Mouse (Mus musculus): ENCODE results near the gene Gm49392.
A peak's percentile ranks its signal among the peaks of the same experiment; 100 is the strongest.
"Not testable (repeated sequence)": the region's sequence is repeated elsewhere in the genome, so short reads cannot be mapped to it uniquely, and the experiment has no call there.

Gene Gm49392

GRCm38 (mm10) chr13:60896794-60897193 is at the start of gene Gm49392:
Gm49392 (minus strand) TSS chr13:60896894.
- DNase-seq (ENCODE audit: low spot score in 2 of 2) = not testable (repeated sequence)

DNA sequence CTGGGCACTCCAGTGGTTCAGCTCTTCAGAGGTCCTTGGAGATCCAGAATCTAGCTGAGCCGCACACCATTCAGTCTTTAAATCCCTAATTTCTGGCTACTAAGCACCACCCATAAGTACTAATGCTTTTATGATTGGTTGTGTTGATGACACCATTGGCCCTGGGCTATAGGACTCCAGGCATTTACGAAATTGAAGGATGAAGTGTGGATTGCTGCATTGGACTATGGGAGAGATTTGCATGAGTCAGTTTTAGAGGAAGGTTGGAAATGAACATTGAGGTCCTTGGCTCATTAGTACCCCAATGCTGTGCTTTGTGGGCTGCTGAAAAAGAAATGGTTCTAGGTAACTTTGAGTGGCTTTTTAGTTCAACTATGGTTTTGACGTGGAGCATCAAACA is 45.2 kb upstream of the Gm49392 start, which contains the start of gene Tpbpa:
Tpbpa (minus strand) TSS at position 101 of the 400 bp plus-strand sequence.
- DNase-seq (ENCODE audit: low spot score in 2 of 2) = not testable (repeated sequence)

DNA sequence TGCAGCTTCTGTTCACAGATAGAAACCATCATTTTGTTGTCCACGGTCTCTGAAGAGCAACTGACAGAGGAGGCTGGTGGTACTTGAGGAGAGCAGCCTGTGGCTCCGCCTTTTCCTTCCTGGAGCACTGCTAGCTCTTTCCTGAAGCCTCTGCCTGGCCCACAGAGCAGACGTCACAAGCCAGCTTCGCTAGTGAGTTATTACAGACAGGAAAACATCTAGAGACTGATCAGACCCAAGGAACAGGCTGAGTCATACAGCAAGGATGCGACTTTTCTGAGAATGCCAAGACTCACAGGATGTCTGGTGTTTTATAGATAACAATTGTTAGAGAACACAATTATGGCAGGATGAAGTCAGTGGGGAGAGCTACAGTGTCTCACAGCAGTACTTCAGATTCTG is 39.8 kb upstream of the Gm49392 start, which contains the start of the genes Gm49391 and Ctla2a:
Gm49391 (minus strand) TSS at position 72 of the 402 bp plus-strand sequence.
Ctla2a (minus strand) TSS at position 126 of the 402 bp plus-strand sequence.
- no peak for DNase-seq (ENCODE audit: low spot score in 2 of 2)

DNA sequence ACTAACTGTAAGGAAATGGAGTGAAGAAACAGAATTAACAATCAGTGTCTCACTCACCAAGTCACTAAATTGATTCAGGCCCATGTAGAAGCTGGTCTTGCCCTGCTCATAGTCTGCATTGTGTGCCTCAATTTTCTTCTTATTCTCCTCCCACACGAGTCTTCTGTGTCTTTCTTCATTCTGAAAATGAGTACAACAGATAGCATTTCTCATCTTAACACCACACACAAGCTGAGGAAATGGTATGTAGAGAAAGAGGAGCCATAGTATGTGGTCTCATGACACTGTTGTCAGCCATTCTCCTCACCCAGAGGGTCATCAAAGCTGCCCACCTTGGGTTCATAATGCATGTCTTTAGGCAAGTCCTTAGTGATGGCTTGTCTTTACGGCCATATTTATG is 38.8 kb upstream of the Gm49392 start, which contains the start of gene Gm49393:
Gm49393 (minus strand) TSS at position 101 of the 400 bp plus-strand sequence.
- DNase-seq (ENCODE audit: low spot score in 2 of 2) = not testable (repeated sequence)

DNA sequence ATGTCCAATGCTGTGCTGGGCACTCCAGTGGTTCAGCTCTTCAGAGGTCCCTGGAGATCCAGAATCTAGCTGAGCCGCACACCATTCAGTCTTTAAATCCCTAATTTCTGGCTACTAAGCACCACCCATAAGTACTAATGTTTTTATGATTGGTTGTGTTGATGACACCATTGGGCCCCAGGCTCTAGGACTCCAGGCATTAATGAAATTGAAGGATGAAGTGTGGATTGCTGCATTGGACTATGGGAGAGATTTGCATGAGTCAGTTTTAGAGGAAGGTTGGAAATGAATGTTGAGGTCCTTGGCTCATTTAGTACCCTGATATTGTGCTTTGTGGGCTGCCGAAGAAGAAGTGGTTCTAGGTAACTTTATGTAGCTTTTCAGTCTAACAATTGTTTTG is 8.1 kb upstream of the Gm49392 start, which contains the start of gene Tpbpb:
Tpbpb (minus strand) TSS at position 101 of the 400 bp plus-strand sequence.
- DNase-seq (ENCODE audit: low spot score in 2 of 2) = not testable (repeated sequence)

DNA sequence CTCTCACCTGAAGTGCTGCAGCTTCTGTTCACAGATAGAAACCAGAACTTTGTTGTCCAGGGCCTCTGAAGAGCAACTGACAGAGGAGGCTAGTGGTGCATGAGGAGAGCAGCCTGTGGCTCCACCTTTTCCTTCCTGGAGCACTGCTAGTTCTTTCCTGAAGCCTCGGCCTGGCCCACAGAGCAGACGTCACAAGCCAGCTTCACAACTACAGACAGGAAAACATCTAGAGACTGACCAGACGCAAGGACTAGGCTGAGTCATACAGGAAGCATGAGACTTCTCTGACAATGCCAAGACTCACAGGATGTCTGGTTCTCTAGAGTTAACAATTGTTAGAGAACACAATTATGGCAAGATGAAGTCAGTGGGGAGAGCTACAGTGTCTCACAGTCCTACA is 634 bp upstream of the Gm49392 start, which contains the start of gene Ctla2b:
Ctla2b (minus strand) TSS at position 120 of the 400 bp plus-strand sequence.
- DNase-seq (ENCODE audit: low spot score in 2 of 2) = no peak

DNA sequence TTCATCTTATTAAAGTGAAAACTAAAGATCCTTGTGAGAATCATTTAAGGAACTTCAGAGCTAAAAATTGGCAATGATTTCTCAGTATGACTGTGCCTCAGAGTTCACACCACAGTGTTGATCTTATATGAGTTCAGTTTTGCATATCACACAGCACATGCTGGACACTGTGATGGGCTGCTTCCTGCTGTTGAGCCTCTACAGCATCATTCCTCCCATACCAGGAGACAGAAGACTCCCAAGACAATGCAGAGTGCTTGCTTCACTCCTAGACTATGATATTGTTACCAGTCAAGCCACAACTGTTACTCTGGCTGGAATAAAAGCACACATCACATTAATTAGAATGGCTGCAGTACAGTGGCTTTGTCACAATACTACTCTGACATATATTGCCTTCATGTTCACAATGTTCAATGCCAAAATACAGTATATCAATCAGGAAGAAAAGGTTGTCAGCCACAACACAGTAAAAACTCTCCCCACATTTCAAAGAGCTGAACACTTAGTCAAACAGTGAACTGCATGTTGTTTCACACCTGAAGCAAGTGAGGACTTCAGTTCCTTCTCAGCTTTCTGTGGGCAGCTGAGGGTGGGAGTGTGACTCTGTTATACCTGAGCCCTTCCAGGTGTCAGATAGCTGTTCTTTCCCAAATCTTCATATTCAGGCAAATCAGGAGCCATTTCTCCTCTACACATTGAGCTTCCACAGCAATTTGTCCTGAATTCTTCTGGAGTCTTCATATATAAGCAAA is 1.1 kb downstream of the Gm49392 start:
- DNase-seq (ENCODE audit: low spot score in 2 of 2) = no peak

GRCm38 (mm10) chr13:60892301-60892700 is 4.4 kb downstream of the Gm49392 start:
- DNase-seq (ENCODE audit: low spot score in 2 of 2) = no peak

DNA sequence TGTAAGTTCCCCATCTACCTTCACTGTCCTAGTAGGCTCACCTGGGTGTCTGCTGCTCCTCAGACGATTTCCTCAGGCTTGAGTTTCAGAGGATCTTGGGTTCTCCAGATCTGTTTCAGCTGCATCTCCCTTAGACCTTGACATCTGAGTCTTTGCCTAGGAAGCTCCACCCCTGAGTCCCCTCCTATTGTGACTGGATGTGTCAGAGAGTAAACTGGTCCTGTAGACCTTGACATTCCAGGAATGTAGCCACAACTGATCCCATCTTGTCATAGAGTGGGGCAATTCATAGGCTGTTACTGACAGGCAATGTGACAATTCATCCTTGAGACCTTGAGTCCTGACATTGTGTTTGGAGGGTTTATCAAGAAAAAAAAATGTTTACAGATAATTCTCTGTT is 32.4 kb downstream of the Gm49392 start, which contains the start of gene 4930486L24Rik:
4930486L24Rik (minus strand) TSS at position 195 of the 400 bp plus-strand sequence.
- DNase-seq (ENCODE audit: low spot score in 2 of 2) = no peak

DNA sequence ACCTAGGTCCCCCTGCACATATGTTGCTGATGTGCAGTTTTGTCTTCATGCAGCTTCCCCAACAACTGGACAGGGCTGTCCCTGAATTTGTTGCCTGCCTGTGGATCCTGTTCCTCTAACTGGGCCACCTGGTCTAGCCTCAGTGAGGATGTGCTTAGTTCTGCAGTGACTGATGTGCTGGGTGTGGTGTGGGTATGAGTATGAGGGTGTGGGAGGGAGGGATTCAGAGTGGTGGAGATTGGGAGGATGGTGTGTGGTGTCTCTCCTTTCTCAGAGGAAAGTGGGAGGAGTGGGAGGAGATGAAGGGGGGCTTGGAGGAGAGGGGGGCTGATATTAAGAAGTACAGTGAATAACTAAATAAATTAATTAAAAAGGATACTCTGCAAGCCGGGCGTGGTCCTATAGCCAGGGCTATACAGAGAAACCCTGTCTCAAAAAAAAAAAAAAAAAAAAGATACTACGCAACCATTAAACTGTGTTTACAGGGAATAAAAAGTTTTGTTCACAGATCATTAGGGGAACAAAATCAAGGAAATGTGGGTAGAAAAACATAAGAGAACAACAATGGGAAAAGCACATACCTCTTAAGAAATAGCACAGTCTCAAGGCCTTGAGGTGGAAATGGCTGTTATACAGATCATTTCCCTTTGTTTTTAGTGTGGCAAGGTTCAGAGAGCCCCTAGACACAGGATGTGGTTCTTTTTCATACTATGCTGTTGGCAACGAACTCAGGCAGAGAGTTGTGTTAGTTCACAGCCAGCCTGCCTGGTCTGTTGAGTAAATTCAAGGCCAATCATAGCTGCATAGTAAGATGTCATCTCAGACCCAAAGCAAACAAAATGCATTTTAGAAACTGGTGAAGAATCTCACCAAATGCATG is 48.2 kb downstream of the Gm49392 start:
- no peak for DNase-seq (ENCODE audit: low spot score in 2 of 2)

DNA sequence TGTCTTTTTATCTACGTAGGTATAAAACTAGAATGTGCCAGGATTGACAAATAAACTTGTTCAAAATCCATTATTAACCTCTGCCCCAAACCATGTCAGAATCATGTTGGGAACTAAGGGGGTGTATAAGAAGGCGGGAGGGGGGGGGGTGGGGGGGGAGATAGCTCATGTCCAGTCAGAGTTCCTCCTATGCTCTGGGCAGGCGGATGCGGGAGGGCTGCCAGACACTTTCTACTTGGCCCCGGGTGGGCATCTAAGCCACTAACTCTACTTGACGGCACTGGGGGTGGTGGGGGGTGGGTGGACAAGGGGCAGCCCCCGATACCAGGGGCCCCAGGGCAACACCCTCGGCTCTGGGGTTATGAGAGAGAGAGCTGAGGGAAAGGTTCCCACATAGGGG is 53.5 kb downstream of the Gm49392 start:
- DNase-seq (ENCODE audit: low spot score in 2 of 2) = no peak

DNA sequence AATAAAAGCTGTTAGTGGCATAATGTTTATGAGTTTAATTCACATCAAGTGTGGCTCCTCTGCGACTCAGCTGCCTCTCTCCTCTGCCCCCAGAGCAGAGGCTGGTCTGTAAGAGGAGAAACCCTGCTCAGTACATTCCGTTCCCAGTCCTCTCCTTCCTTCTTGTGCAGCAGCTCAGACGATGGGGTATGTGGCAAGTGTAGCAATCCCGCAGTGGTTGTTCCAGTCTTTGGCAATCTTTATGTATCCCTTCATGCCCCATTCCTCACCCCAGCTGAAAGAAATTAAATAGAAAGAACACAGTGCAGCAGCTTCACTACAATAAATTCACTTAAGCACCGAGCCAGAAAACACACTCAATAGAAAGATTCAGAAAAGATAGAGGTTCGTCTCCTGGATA is 54.0 kb downstream of the Gm49392 start:
- DNase-seq (ENCODE audit: low spot score in 2 of 2) = no peak

DNA sequence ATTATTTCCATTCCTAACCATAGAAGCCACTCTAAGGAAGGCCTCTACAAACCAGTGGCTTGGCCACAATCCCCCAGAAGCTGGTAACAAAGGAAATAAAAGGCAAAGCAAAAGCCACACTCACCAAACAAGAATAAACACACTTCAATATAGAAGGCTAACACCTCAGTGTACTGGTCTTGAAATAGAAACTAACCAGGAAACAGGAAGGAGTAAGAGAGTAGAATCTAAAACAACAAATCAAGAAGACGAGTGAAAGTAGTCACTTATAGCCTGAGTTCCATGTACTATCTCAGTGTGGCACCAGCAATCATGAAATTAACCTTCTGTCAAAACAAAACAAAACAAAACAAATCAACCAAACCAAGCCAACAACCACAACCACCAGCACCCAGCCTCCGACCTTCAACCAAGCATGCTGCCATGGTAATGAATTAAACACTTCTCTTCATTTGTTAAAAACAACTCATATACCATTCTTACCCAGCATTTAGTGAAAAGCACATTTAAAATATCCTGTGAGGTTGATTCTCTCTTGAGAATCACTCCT is 57.3 kb downstream of the Gm49392 start:
- no peak for DNase-seq (ENCODE audit: low spot score in 2 of 2)

- no peak for DNase-seq (ENCODE audit: low spot score in 2 of 2)
Observed at GRCm38 (mm10) chr13:60826052-60826451, 70.6 kb downstream of the Gm49392 start.

DNA sequence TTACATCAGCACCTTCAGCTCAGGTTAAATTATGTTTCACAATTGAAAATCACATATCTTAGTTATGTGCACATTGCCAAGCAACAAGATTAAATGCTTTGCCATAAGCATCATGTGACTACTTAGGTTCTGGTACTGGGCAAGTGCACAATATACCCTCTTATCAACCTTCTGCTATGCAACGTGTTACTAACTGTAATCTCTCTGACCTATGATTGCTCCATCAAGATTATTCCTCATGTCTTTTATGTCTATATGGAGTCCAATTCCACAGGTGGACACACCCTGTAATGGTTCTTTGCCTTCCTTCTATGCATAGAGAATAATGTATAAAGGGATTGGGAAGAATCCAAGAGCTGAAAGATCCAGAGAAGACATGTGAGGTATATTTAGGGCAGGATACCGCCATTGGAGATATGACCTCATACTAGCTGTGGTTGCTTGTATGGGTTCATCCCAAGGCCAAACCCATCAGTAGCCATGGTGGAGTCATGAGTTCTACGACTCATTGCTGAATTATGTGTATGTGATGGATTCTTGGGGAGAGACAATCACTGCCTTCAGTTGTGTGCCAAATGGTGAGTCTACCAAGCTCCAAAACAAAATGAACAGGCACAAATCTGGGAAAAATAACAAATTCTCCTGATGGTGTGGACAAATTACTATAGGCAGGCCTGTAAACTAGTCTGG is 76.1 kb downstream of the Gm49392 start:
- no peak for DNase-seq (ENCODE audit: low spot score in 2 of 2)

- peak; percentile 11 to 16 for DNase-seq (ENCODE audit: low spot score in 2 of 2)
Observed at GRCm38 (mm10) chr13:60819469-60819868, 77.2 kb downstream of the Gm49392 start.

DNA sequence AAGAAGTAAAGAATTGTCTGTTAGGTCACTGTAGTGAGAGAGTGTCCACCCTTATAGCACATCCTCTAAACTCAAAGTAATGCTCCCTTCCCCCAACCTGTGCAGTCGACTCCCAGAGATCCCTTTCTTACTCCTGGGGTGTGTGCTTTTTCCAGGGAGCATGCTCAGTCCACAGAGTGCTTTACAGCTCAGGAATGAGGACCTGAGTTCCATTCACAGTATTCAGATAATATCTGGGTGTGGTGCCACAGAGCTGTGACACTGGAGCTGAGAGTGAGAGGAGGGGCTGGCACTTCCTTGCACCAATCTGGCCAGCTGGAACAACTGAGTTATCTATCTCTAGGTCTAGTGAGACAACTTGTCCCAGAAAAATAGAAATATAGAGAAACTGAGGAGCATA is 83.0 kb downstream of the Gm49392 start:
- no peak for DNase-seq (ENCODE audit: low spot score in 2 of 2)

DNA sequence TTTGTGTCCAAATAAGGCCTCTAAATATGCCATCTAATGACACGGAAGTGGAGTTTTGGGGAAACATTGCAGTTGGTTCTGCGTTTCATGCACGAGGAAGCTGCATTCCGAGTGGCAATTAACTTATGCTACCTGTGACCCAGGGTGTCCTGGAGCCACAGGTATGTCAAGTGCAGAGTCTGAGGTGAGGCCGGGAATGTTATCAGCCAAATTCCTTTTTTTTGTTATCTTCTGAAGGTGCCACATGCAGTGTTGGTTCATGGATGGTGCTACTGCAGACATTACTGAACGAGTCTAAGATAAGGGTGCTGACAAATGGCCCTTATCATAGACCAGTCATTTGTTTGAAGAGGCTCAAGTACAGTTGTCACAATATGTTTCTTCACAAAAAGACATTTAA is 83.9 kb downstream of the Gm49392 start:
- DNase-seq (ENCODE audit: low spot score in 2 of 2) = no peak

DNA sequence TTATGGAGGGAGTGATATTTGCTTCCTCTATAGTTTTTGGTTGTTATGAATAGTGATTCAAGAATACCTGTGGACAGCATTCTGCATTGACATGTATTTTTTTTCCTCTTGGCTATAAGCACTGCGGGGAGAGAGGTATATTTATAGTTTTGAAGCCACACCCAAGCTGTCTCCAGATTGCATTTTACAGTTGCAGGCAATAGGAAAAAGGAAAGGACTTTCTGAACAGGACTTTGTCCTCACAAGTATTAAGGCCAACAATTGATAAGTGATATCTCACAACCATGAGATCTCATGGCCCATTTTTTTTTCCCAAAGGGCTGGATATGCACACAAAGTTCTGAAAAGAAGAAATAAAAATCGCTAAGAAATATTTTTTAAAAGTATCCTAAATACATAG is 87.0 kb downstream of the Gm49392 start:
- DNase-seq (ENCODE audit: low spot score in 2 of 2) = no peak

- no peak for DNase-seq (ENCODE audit: low spot score in 2 of 2)
Observed at GRCm38 (mm10) chr13:60802749-60803148, 93.9 kb downstream of the Gm49392 start, which contains the start of gene Ctsll3. Ctsll3 (minus strand) TSS chr13:60802849.
